Mouse (Mus musculus) retina, adult 2 months (tissue): ENCODE results near the gene Mturn.
A peak's percentile ranks its signal among the peaks of the same experiment; 100 is the strongest.

Experiments used
- DNase-seq: peaks from one replicate; pipeline ENCODE4 v3.0.0-alpha.2; 2012; ENCODE audit warnings: low read depth, low spot score

Mturn gene

DNA sequence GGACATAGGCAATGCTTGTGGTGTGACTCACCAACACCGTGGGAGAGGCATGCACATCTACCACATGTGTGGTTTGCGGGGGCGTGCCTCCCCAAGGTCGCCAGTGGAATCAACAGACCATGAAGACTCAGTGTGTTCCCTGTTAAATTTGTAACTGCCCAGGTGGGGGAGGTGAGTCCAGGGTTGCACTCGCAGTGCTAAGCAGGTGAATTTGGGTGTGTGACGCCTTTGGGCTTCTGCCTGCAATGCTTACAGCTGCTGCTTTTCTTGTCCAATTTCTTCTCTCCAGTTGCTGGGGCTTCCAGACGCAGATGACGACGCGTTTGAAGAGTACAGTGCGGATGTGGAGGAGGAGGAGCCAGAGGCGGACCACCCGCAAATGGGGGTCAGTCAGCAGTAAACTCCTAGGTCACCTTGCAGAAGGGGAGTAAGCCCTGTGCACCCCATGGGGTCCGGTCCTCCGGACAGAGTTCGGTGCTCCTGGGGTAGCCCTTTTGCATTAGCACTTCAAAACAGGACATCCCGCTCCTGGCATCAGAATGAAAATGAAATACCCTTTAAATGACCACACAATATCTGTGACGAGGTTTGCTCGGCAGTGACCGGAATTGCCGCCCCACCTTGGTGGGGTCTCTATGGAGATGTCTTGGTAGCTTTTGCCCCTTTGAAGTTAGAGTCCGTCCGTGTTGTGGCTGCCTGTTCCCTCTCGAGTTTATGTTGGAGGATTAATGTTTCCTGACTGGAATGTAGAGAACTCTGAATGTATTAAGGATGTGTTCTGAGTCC is 17.5 kb downstream of the Mturn start:
- DNase-seq, result no peak

- peak; percentile 53 for DNase-seq
Observed at GRCm38 (mm10) chr6:54699477-54700056, 18.1 kb downstream of the Mturn start.

GRCm38 (mm10) chr6:54700516-54700915 is 19.1 kb downstream of the Mturn start:
- DNase-seq, result no peak

GRCm38 (mm10) chr6:54701901-54702300 is 20.5 kb downstream of the Mturn start:
- no peak for DNase-seq

- DNase-seq, result no peak
Observed at GRCm38 (mm10) chr6:54703633-54704538, 22.5 kb downstream of the Mturn start.

DNA sequence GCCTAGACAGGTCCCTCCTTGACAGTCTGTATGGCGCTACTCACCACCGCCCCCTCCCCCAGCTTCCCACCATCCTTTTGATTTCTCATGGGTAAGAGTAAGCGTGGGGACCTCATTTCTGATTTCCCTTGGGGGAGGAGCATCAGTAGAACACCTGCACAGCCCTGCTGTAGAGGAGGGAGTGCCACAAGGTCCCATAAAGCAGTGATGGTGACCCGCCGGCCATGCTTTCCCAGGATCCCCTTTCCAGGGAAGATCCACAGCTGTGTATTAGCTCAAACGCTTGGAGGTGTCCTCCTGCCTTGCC is 23.1 kb downstream of the Mturn start:
- no peak for DNase-seq

DNA sequence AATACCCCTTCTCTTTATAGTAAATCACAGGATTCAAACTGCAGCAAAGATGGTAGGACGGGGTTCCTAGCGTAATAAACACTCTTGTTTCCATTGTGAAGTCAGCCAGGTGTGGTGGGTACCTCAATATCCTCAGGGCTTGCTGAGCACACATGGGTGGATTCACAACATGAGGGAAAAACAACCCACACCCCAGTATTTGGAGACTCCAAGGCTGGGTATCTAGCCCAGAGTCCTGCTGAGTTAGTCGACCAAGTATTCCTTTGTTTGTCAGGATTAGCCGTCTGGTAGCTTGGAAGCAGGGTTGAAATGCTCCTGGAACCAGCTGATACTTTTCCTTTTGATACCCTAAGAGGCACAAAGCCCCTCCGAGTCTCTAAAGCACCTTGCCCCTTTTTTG is 23.4 kb downstream of the Mturn start:
- no peak for DNase-seq

DNA sequence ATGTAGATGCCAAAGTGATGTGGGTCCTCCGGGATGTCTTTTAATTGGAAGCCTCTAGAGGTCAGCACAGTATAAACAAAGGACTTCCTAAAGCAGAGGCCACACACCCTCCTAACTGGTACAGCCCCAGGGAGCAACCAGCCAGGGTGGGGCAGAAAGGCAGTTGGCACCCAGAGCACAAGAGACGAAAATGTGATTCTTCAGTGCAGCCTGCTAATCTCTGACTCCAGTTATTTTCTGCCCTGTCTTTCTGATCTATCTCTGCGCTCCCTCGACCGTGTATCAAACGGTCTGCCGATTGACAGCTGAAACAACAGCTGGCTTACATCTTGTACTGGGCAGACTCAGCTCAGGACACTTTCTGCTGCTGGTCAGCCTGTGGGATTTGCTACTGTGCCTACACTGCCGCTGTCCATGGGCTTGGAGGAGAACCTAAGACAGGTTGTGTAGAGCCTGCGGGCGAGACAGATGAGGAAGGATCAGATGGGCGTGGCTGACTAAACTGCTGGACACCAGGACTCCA is 24.0 kb downstream of the Mturn start:
- DNase-seq, result no peak

GRCm38 (mm10) chr6:54706099-54706498 is 24.7 kb downstream of the Mturn start:
- no peak for DNase-seq

DNA sequence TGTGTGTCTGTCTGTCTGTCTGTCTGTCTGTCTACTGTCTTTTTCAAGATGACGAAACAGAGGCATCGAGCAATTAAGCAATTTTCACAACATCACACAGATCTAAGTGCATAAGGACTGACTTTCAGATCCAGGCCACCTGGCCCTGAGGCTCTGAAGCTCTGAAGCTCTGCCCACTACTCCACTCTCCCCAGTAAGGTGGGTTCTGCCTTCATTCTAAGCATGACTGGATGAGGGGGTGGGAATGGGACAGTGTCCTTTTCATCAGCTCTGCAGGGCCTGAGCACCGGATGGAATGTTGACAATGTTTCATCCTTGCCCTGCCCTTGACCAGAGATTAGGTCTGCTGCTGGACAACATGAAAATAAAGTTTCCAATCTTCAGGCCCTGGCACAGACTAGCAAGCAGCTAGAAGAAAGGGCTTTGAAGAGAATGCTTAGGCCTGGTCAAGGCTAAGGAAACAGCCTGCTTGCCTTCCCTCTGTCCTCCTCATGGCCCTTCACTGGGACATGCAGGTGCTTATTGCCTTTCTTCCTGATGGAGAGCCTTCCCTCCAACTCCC is 25.3 kb downstream of the Mturn start:
- no peak for DNase-seq

DNA sequence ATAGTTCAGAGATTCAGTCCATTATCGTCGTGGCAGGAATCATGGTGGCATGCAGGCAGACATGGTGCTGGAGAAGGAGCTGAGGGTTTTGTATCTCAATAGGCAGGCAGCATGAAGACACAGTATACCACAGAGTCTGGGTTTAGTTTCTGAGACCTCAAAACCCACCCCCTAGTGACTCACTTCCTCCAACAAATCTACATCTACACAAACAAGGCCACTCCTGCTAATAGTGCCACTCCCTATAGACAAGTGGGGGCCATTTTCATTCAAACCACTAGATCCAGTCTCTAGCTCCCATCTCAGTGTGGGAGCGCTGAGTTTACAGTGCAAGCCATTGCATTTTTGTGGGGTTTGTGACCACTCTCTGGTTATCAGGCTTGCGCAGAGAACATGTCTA is 27.2 kb downstream of the Mturn start:
- no peak for DNase-seq

DNA sequence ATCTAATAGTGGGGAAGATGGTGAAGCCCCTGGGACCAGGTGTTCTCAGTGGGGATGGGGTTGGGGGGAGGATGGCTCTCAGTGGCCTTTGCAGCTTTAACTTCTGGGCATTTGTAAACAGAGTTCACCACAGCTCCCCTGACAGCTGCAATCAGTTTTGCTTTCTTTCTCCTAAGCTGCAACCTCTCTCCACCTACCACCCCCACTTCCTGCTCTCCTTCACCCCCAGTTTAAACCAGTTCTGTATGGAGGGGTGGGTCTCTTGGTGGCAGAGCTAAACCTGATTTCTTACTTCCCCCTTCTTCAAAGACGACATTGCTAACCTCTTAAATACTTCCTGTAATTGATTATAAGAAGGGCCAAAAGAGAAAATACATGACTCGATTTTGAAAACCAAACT is 34.3 kb downstream of the Mturn start:
- no peak for DNase-seq

GRCm38 (mm10) chr6:54718779-54719685 is 37.6 kb downstream of the Mturn start:
- no peak for DNase-seq

GRCm38 (mm10) chr6:54719686-54720310 is 38.4 kb downstream of the Mturn start:
- no peak for DNase-seq

- DNase-seq, result no peak
Observed at GRCm38 (mm10) chr6:54720512-54721251, 39.3 kb downstream of the Mturn start.

DNA sequence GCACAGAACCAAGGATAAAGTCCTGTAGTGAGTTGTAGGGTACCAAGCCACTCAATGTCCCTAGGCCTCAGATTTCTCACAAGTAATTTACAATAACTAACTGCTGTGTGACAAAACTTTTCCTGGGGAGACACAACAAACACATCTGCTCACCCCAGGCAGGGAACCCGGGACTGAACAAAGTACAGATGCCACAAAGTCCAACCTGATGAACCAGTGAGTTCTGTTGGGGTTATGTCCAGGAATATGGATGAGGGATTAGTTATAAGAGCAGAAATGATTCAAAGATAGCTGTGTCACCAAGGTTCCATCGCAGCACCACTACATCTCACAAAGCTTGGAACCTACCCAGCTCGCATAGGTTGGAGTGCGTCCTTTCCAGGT is 39.8 kb downstream of the Mturn start:
- no peak for DNase-seq

DNA sequence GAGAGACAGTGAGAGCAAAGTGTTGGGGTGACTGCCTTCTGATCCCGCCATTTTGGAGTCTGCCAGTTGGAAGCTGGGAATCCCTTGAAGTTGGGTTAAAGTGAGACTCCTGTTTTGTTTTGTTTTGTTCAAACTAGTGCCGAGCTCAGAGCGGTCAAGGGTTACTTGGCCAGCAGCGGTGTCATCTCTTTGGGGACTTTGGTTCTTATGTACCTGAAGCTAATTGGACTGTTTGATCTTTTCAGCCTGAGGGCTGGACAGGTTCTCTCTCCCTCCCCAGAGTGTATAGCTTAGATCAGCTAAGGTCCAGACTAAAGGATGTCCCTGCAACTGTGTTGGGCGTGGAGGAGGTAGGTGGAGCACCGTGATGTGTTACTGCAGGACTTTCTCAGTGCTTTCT is 44.9 kb downstream of the Mturn start:
- no peak for DNase-seq

- DNase-seq, result no peak
Observed at GRCm38 (mm10) chr6:54726796-54727195, 45.4 kb downstream of the Mturn start.

DNA sequence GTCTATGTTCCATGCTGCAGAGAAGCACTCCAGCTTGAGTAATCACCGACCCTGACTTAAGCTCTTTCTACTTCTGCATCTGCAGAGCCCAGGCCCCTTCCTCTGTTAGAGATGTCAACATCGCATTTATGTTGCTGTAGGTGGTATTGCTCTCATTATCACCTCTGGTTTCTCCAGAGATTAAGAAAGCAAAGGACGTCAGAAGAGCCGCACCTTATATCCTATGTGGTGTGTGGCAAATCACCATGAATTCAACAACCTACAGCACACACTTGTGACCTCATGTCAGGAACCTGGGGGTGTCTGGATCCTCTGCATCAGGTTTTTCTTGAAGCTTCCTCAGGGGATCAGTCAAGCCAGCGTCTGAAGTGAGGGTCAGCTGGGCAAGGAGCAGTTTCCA is 46.0 kb downstream of the Mturn start:
- no peak for DNase-seq
